Mouse (Mus musculus) liver, postnatal 0 days (tissue): Measurements from ENCODE around the gene Gm11027.

Source experiments
- CTCF ChIP-seq: sonication (generic); IDR thresholded peaks from 2 replicates; pipeline ENCODE4 v1.5.1; 2016; ENCODE audit warnings: antibody characterized with exemption, low read depth
- EP300 ChIP-seq: IDR thresholded peaks from 2 replicates; pipeline ENCODE4 v1.6.1; 2016; ENCODE audit warnings: antibody characterized with exemption, low read depth, mild to moderate bottlenecking

DNA sequence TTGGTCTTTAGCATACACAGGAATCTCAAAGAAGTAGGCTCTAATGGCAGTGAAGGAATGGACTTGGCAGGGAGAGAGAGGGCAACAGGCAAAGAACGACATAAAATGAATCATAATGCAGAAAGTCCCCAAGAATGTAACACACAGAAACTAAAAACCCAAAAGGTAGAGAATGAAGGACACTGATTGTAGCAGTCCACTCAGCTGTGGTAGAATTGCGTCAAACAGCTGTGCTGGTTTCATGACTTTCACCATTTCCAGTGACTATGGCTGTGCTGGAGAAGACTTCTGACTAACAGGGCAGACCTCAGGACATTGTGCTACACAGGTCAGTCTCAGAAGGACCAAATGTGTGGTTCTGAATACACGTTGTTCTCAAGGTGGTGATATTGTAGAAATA, 32.7 kb downstream of the Gm11027 start:
- TF ChIP-seq CTCF (no peak), EP300 (no peak)
